Mouse (Mus musculus) hindbrain, embryonic 16.5 days (tissue): ENCODE data around the gene Chodl. TPM values are rescaled to one million over a fixed set of nuclear protein-coding genes. Genes with fewer than 3 reads are reported as not detected.

Experiments used
- ATAC-seq: fragments of 200-750 bp; cut with Nextera tagmentation; 2 replicates; pipeline ENCODE4 v1.8.0; 2017; ENCODE audit warnings: moderate TSS enrichment, moderate library complexity
- H3K27ac ChIP-seq: fragments of 300-500 bp; sonication (generic); 2 replicates; pipeline ENCODE4 v1.5.1; 2014; ENCODE audit warnings: low read depth, mild to moderate bottlenecking, control low read depth, low read length, moderate library complexity
- H3K27me3 ChIP-seq: fragments of 300-500 bp; sonication (generic); replicated peaks from 2 replicates; pipeline ENCODE4 v1.6.1; 2014; ENCODE audit warnings: low read length; ENCODE audit not compliant: control insufficient read depth, insufficient read depth
- H3K36me3 ChIP-seq: fragments of 300-500 bp; sonication (generic); 2 replicates; pipeline ENCODE4 v1.6.1; 2014; ENCODE audit warnings: mild to moderate bottlenecking, low read length, moderate library complexity, mixed read lengths; ENCODE audit not compliant: control insufficient read depth, insufficient read depth
- H3K4me1 ChIP-seq: fragments of 300-500 bp; sonication (generic); 2 replicates; pipeline ENCODE4 v1.6.1; 2014; ENCODE audit warnings: low read depth, low read length; ENCODE audit not compliant: control insufficient read depth, insufficient read depth
- H3K4me2 ChIP-seq: fragments of 300-500 bp; sonication (generic); 2 replicates; pipeline ENCODE4 v1.6.1; 2014; ENCODE audit warnings: mild to moderate bottlenecking, low read length, control low read depth, moderate library complexity
- H3K4me3 ChIP-seq: fragments of 300-500 bp; sonication (generic); 2 replicates; pipeline ENCODE4 v1.5.1; 2014; ENCODE audit warnings: mild to moderate bottlenecking, low read length, control low read depth, moderate library complexity
- H3K9ac ChIP-seq: fragments of 300-500 bp; sonication (generic); 2 replicates; pipeline ENCODE4 v1.6.1; 2014; ENCODE audit warnings: low read depth, mild to moderate bottlenecking, control low read depth, low read length, moderate library complexity
- H3K9me3 ChIP-seq: fragments of 300-500 bp; sonication (generic); 2 replicates; pipeline ENCODE4 v1.6.1; 2014; ENCODE audit warnings: mild to moderate bottlenecking, low read length, moderate library complexity; ENCODE audit not compliant: control insufficient read depth
- WGBS: fragments of 180-500 bp; shearing (Covaris S2); extraction: QIAGEN DNeasy Blood & Tissue Kit; methylation state at CpG from one replicate; pipeline ENCODE4 v1.1.7; 2014; 5-methylcytosine and 5-hydroxymethylcytosine counted together
- polyA plus RNA-seq: library from polyadenylated mRNA; unstranded; fragments of >200 nt; fragmentation: Nextera tagmentation; extraction: Ambion mirVana; gene quantifications from 2 replicates; pipeline ENCODE4 v1.2.1, GENCODE M21; 2015

Chodl gene
- 26.7 and 32.2 TPM in 2 replicates for polyA plus RNA-seq

GRCm38 (mm10) chr16:78930382-78931286 lies at the start of gene Chodl:
Gene Chodl, plus strand, starts transcription at chr16:78930948.
- Histone ChIP-seq H3K27ac (peak within 1 kb of the TSS; percentile 61), H3K36me3 (no peaks in the 10 kb centered on the region), H3K4me3 (peak within 1 kb of the TSS; percentile 66), H3K27me3 (no peaks in the 10 kb centered on the region), H3K9ac (peak within 1 kb of the TSS; percentile 69), H3K4me1 (peaks cover 12% of the 10 kb centered on the region), H3K9me3 (no peaks in the 10 kb centered on the region), H3K4me2 (peak within 1 kb of the TSS; percentile 93)
- peak; percentile 92 for ATAC-seq
- 8% methylated on average over 19 of the region's 19 CpGs for WGBS

- Histone ChIP-seq H3K9me3 (no peaks in the 10 kb centered on the region), H3K4me1 (no peaks in the 10 kb centered on the region), H3K9ac (no peak overlapping the region), H3K4me3 (no peak overlapping the region), H3K36me3 (no peaks in the 10 kb centered on the region), H3K4me2 (no peak overlapping the region), H3K27ac (no peak overlapping the region), H3K27me3 (no peaks in the 10 kb centered on the region)
- 66% methylated on average over 5 of the region's 5 CpGs for WGBS
- no peak for ATAC-seq
Measured at GRCm38 (mm10) chr16:78922644-78923043, 8.1 kb upstream of the Chodl start.

- 8% methylated on average over 16 of the region's 16 CpGs for WGBS
- peak; percentile 76 for ATAC-seq
- H3K9me3 ChIP-seq = no peaks in the 10 kb centered on the region
Measured at GRCm38 (mm10) chr16:78931287-78932025, 708 bp downstream of the Chodl start.

GRCm38 (mm10) chr16:78934298-78934697 lies 3.5 kb downstream of the Chodl start:
- ATAC-seq = no peak
- Histone ChIP-seq H3K27ac (no peak overlapping the region), H3K9ac (no peak overlapping the region), H3K36me3 (no peaks in the 10 kb centered on the region), H3K27me3 (no peaks in the 10 kb centered on the region), H3K9me3 (no peaks in the 10 kb centered on the region), H3K4me2 (no peak overlapping the region), H3K4me3 (no peak overlapping the region), H3K4me1 (peaks cover 12% of the 10 kb centered on the region)
- WGBS = 85% methylated on average over 2 of the region's 2 CpGs

More at GRCm38 (mm10) chr16:78931287-78932025, 708 bp downstream of the Chodl start:
- Histone ChIP-seq H3K27ac (peak overlapping the region; percentile 61), H3K4me1 (peaks cover 12% of the 10 kb centered on the region), H3K27me3 (no peaks in the 10 kb centered on the region), H3K4me3 (peak overlapping the region; percentile 66), H3K4me2 (peak overlapping the region; percentile 93), H3K9ac (peak overlapping the region; percentile 69), H3K36me3 (no peaks in the 10 kb centered on the region)

GRCm38 (mm10) chr16:78937755-78938154 lies 7.0 kb downstream of the Chodl start:
- WGBS = 78% methylated on average over 8 of the region's 8 CpGs
- no peak for ATAC-seq

GRCm38 (mm10) chr16:78950359-78950758 lies 19.6 kb downstream of the Chodl start:
- WGBS = 78% methylated on average over 4 of the region's 4 CpGs
- Histone ChIP-seq H3K9ac (no peak overlapping the region), H3K9me3 (no peaks in the 10 kb centered on the region)

More at GRCm38 (mm10) chr16:78937755-78938154, 7.0 kb downstream of the Chodl start:
- Histone ChIP-seq H3K4me3 (no peak overlapping the region), H3K27me3 (no peaks in the 10 kb centered on the region), H3K9me3 (0 out of 2 replicates have a peak, but pooled peaks cover 2% of the 10 kb centered on the region), H3K36me3 (no peaks in the 10 kb centered on the region), H3K4me1 (no peaks in the 10 kb centered on the region), H3K9ac (no peak overlapping the region), H3K4me2 (no peak overlapping the region), H3K27ac (no peak overlapping the region)

GRCm38 (mm10) chr16:78957434-78957833 lies 26.7 kb downstream of the Chodl start:
- no peaks in the 10 kb centered on the region for H3K9me3 ChIP-seq
- H3K4me3 ChIP-seq = no peak overlapping the region
- no peak overlapping the region for H3K9ac ChIP-seq
- ATAC-seq = no peak
- H3K4me2 ChIP-seq = no peak overlapping the region
- no peak overlapping the region for H3K27ac ChIP-seq
- H3K36me3 ChIP-seq = no peaks in the 10 kb centered on the region
- no peaks in the 10 kb centered on the region for H3K4me1 ChIP-seq
- no peaks in the 10 kb centered on the region for H3K27me3 ChIP-seq
- 68% methylated on average over 2 of the region's 2 CpGs for WGBS

More at GRCm38 (mm10) chr16:78950359-78950758, 19.6 kb downstream of the Chodl start:
- no peak for ATAC-seq
- H3K27ac ChIP-seq = no peak overlapping the region
- H3K36me3 ChIP-seq = no peaks in the 10 kb centered on the region
- H3K4me3 ChIP-seq = no peak overlapping the region
- H3K4me1 ChIP-seq = no peaks in the 10 kb centered on the region
- H3K4me2 ChIP-seq = no peak overlapping the region
- no peaks in the 10 kb centered on the region for H3K27me3 ChIP-seq

GRCm38 (mm10) chr16:78969091-78969731 lies 38.5 kb downstream of the Chodl start:
- no peaks in the 10 kb centered on the region for H3K4me1 ChIP-seq
- H3K9ac ChIP-seq = no peak overlapping the region
- H3K36me3 ChIP-seq = no peaks in the 10 kb centered on the region
- H3K4me3 ChIP-seq = no peak overlapping the region
- 39% methylated on average over 13 of the region's 13 CpGs for WGBS
- peak; percentile 76; the same call in 1 of the 2 replicates for ATAC-seq
- H3K4me2 ChIP-seq = no peak overlapping the region
- no peaks in the 10 kb centered on the region for H3K9me3 ChIP-seq
- no peaks in the 10 kb centered on the region for H3K27me3 ChIP-seq
- no peak overlapping the region for H3K27ac ChIP-seq
